Mouse (Mus musculus) forebrain, embryonic 16.5 days (tissue): ENCODE data around the gene Cgref1. TPM values are rescaled to one million over a fixed set of nuclear protein-coding genes. Genes with fewer than 3 reads are reported as not detected.

ENCODE experiments used
- ATAC-seq: fragments of 200-750 bp; cut with Nextera tagmentation; 2 replicates; pipeline ENCODE4 v1.8.0; 2017; ENCODE audit warnings: mild to moderate bottlenecking, moderate library complexity
- H3K27ac ChIP-seq: fragments of 300-500 bp; sonication (generic); 2 replicates; pipeline ENCODE4 v1.5.1; 2014; ENCODE audit warnings: low read length, control low read depth
- H3K27me3 ChIP-seq: fragments of 300-500 bp; sonication (generic); replicated peaks from 2 replicates; pipeline ENCODE4 v1.6.1; 2014; ENCODE audit warnings: low read length; ENCODE audit not compliant: control insufficient read depth, insufficient read depth
- H3K36me3 ChIP-seq: fragments of 300-500 bp; sonication (generic); 2 replicates; pipeline ENCODE4 v1.6.1; 2014; ENCODE audit not compliant: control insufficient read depth, insufficient read depth
- H3K4me1 ChIP-seq: fragments of 300-500 bp; sonication (generic); replicated peaks from 2 replicates; pipeline ENCODE4 v1.6.1; 2014; ENCODE audit warnings: low read length; ENCODE audit not compliant: control insufficient read depth, insufficient read depth
- H3K4me2 ChIP-seq: fragments of 300-500 bp; sonication (generic); 2 replicates; pipeline ENCODE4 v1.6.1; 2014; ENCODE audit warnings: mild to moderate bottlenecking, low read length, control low read depth
- H3K4me3 ChIP-seq: fragments of 300-500 bp; sonication (generic); replicated peaks from 2 replicates; pipeline ENCODE4 v1.5.1; 2014; ENCODE audit warnings: mild to moderate bottlenecking, low read length, control low read depth
- H3K9ac ChIP-seq: fragments of 300-500 bp; sonication (generic); replicated peaks from 2 replicates; pipeline ENCODE4 v1.6.1; 2014; ENCODE audit warnings: low read depth, low read length, control low read depth
- H3K9me3 ChIP-seq: fragments of 300-500 bp; sonication (generic); 2 replicates; pipeline ENCODE4 v1.6.1; 2016; ENCODE audit warnings: low read length; ENCODE audit not compliant: control insufficient read depth
- WGBS: fragments of 180-500 bp; shearing (Covaris S2); extraction: QIAGEN DNeasy Blood & Tissue Kit; methylation state at CpG from one replicate; pipeline ENCODE4 v1.1.7; 2014; 5-methylcytosine and 5-hydroxymethylcytosine counted together
- polyA plus RNA-seq: library from polyadenylated mRNA; unstranded; fragments of >200 nt; fragmentation: Nextera tagmentation; extraction: Ambion mirVana; gene quantifications from 2 replicates; pipeline ENCODE4 v1.2.1, GENCODE M21; 2015

Cgref1 gene
- polyA plus RNA-seq, 1 experiment from 2014 or later, result 29.0 TPM

DNA sequence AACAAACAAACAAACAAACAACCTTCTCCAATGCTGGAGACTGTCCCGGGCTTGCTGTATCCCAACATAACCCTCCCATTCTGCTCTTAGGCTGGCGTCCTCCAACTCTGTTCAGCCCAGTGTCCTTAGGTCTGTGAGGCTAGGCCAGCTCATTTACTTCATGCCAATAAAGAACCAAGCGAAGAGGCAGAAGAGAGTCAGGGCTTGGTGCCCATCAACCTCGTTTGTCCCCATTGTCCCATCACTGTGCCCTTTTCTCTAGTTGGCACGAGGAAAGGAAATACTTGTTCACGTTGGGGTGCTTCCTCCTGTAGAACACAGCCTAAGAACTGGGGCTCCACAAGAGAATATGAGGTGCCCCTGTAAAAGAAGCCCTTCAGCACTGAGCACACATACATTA lies 6.3 kb upstream of the Cgref1 start:
- no peak overlapping the region for H3K27ac ChIP-seq
- peaks cover 24% of the 10 kb centered on the region for H3K36me3 ChIP-seq
- WGBS, result 74% methylated on average over 6 of the region's 6 CpGs
- no peak overlapping the region for H3K4me3 ChIP-seq
- peaks cover 10% of the 10 kb centered on the region for H3K4me1 ChIP-seq
- H3K4me2 ChIP-seq, result no peak overlapping the region
- no peak overlapping the region for H3K9ac ChIP-seq
- no peaks in the 10 kb centered on the region for H3K27me3 ChIP-seq
- no peaks in the 10 kb centered on the region for H3K9me3 ChIP-seq
- ATAC-seq, result no peak

- no peak overlapping the region for H3K4me2 ChIP-seq
- 92% methylated on average over 2 of the region's 2 CpGs for WGBS
- H3K4me1 ChIP-seq, result peaks cover 10% of the 10 kb centered on the region
- peaks cover 24% of the 10 kb centered on the region for H3K36me3 ChIP-seq
- no peak overlapping the region for H3K4me3 ChIP-seq
- no peak overlapping the region for H3K9ac ChIP-seq
- H3K27ac ChIP-seq, result no peak overlapping the region
- H3K27me3 ChIP-seq, result no peaks in the 10 kb centered on the region
- ATAC-seq, result no peak
- no peaks in the 10 kb centered on the region for H3K9me3 ChIP-seq
Measured at GRCm38 (mm10) chr5:30950922-30951321, 5.5 kb upstream of the Cgref1 start.

DNA sequence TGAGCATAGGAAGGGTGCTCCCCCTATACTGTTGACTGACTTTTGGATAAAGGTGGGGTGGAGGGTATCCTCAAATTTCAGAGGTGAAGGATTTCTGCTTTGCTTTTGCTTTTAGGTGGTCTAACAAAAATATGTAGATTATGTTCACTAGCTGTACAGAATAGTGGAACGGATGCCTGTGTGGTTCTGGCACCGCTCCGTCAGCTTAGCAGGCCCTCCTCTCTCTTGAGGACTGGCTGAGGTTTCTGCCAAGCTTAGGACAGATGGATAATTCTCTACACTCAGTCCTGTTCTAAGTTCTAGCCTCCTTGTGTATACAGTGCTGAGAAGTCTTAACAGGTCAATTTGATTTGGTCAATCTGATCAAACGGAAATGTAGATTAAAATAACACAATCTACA lies 5.1 kb upstream of the Cgref1 start:
- 59% methylated on average over 4 of the region's 4 CpGs for WGBS
- peak; percentile 17; the same call in 1 of the 2 replicates for ATAC-seq
- peak overlapping the region; percentile 52 for H3K4me3 ChIP-seq
- peaks cover 22% of the 10 kb centered on the region for H3K36me3 ChIP-seq
- no peaks in the 10 kb centered on the region for H3K9me3 ChIP-seq
- H3K9ac ChIP-seq, result peak overlapping the region; percentile 58; the same call in 1 of the 2 replicates
- H3K27ac ChIP-seq, result no peak overlapping the region
- peak overlapping the region; percentile 78 for H3K4me2 ChIP-seq
- no peaks in the 10 kb centered on the region for H3K27me3 ChIP-seq
- peaks cover 13% of the 10 kb centered on the region for H3K4me1 ChIP-seq

GRCm38 (mm10) chr5:30949654-30950326 lies 4.4 kb upstream of the Cgref1 start:
- H3K9ac ChIP-seq, result peak overlapping the region; percentile 58
- peaks cover 15% of the 10 kb centered on the region for H3K4me1 ChIP-seq
- H3K27me3 ChIP-seq, result no peaks in the 10 kb centered on the region
- H3K36me3 ChIP-seq, result peaks cover 16% of the 10 kb centered on the region
- WGBS, result under 1% methylated on average over 31 of the region's 31 CpGs
- peak; percentile 84 for ATAC-seq
- peak overlapping the region; percentile 52 for H3K4me3 ChIP-seq
- peak overlapping the region; percentile 34; the same call in 1 of the 2 replicates for H3K27ac ChIP-seq
- peak overlapping the region; percentile 78 for H3K4me2 ChIP-seq
- H3K9me3 ChIP-seq, result no peaks in the 10 kb centered on the region

GRCm38 (mm10) chr5:30948620-30949019 lies 3.2 kb upstream of the Cgref1 start:
- no peaks in the 10 kb centered on the region for H3K27me3 ChIP-seq
- peaks cover 15% of the 10 kb centered on the region for H3K4me1 ChIP-seq
- no peak overlapping the region for H3K4me2 ChIP-seq
- H3K9ac ChIP-seq, result no peak overlapping the region
- WGBS, result 76% methylated on average over 5 of the region's 5 CpGs
- H3K27ac ChIP-seq, result no peak overlapping the region
- H3K36me3 ChIP-seq, result peaks cover 4% of the 10 kb centered on the region; the same call in 1 of the 2 replicates
- H3K9me3 ChIP-seq, result no peaks in the 10 kb centered on the region
- no peak overlapping the region for H3K4me3 ChIP-seq
- no peak for ATAC-seq

- Histone ChIP-seq H3K4me2 (0 out of 2 replicates have a peak overlapping the region, but pooled peaks have one; percentile 70), H3K9ac (no peak overlapping the region), H3K4me1 (peaks cover 6% of the 10 kb centered on the region; the same call in 1 of the 2 replicates), H3K27me3 (no peaks in the 10 kb centered on the region), H3K4me3 (no peak overlapping the region), H3K9me3 (no peaks in the 10 kb centered on the region), H3K36me3 (no peaks in the 10 kb centered on the region), H3K27ac (no peak overlapping the region)
- ATAC-seq, result no peak
- 84% methylated on average over 6 of the region's 6 CpGs for WGBS
Measured at GRCm38 (mm10) chr5:30944344-30944743, 1.0 kb downstream of the Cgref1 start.

- WGBS, result 94% methylated on average over 2 of the region's 2 CpGs
- Histone ChIP-seq H3K27me3 (no peaks in the 10 kb centered on the region), H3K9me3 (no peaks in the 10 kb centered on the region), H3K4me3 (no peak overlapping the region), H3K36me3 (no peaks in the 10 kb centered on the region), H3K27ac (no peak overlapping the region), H3K4me1 (0 out of 2 replicates have a peak, but pooled peaks cover 5% of the 10 kb centered on the region), H3K9ac (no peak overlapping the region), H3K4me2 (no peak overlapping the region)
- ATAC-seq, result no peak
Measured at GRCm38 (mm10) chr5:30943004-30943403, 2.4 kb downstream of the Cgref1 start.

GRCm38 (mm10) chr5:30934725-30935461 lies 10.5 kb downstream of the Cgref1 start:
- no peak overlapping the region for H3K27ac ChIP-seq
- no peak overlapping the region for H3K4me3 ChIP-seq
- WGBS, result 93% methylated on average over 5 of the region's 5 CpGs
- ATAC-seq, result no peak
- no peaks in the 10 kb centered on the region for H3K9me3 ChIP-seq
- no peaks in the 10 kb centered on the region for H3K36me3 ChIP-seq
- no peak overlapping the region for H3K9ac ChIP-seq
- no peaks in the 10 kb centered on the region for H3K27me3 ChIP-seq
- no peak overlapping the region for H3K4me2 ChIP-seq
- H3K4me1 ChIP-seq, result no peaks in the 10 kb centered on the region

GRCm38 (mm10) chr5:30933705-30934104 lies 11.7 kb downstream of the Cgref1 start:
- Histone ChIP-seq H3K4me2 (no peak overlapping the region), H3K36me3 (no peaks in the 10 kb centered on the region), H3K9me3 (no peaks in the 10 kb centered on the region), H3K4me3 (no peak overlapping the region), H3K27ac (no peak overlapping the region), H3K4me1 (no peaks in the 10 kb centered on the region), H3K27me3 (no peaks in the 10 kb centered on the region), H3K9ac (no peak overlapping the region)
- 78% methylated on average over 5 of the region's 5 CpGs for WGBS
- no peak for ATAC-seq
